Mouse (Mus musculus) c-Kit-positive CD71-negative TER-119-negative erythroid progenitor cells, embryonic 14.5 days (primary cell): Measurements from ENCODE around the gene Foxf1.

ENCODE experiments used
- DNase-seq: peaks from one replicate; pipeline ENCODE4 v3.0.0-alpha.2; 2013; ENCODE audit warnings: low read depth

Gene Foxf1

DNA sequence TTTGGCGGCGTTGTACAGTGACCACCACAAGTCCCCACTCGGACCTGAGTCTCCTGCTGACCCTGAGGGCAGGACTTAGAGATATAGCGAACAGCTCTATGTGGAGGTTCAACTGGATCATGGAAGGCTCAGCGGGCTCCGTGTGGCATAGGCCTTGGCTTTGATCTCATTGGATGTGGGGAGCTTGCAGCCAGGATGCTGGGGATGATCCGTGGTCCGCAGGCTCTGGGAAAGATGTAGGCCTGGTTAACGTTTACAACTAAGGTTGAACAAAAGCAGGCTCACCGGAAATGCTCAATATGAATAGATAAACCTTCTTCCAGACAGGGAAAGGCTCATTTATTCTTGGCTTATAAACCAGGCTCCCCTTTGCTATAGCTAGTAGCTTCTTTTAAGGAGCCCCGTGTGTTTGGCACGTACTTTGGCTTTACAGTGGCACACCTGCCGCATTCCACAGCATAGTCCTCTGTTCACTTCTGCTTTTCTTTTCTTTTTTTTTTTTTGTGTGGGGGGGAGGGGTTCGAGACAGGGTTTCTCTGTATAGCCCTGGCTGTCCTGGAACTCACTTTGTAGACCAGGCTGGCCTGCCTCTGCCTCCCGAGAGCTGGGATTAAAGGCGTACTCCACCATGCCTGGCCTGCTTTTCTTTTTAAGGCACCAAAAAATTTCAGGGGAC is 45.2 kb downstream of the Foxf1 start:
- DNase-seq, result no peak

DNA sequence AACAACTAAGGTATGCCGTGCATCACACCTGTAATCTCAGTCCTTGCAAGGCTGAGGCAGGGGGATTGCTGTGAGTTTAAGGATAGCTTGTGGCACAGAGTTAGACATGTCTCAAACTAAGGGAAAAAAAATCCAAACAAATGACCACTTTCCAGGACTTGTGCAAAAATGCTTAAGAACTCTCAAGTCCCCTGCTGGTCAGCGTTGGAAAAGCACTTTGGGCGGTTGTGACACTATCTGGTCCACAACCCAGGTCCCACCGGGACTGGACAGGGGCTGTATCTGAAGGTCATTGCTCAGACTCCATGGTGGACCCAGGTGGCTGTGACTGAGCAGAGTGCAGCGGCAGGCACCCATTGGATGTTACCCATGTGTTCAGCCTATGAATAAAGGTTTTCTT is 46.3 kb downstream of the Foxf1 start:
- DNase-seq, result no peak

DNA sequence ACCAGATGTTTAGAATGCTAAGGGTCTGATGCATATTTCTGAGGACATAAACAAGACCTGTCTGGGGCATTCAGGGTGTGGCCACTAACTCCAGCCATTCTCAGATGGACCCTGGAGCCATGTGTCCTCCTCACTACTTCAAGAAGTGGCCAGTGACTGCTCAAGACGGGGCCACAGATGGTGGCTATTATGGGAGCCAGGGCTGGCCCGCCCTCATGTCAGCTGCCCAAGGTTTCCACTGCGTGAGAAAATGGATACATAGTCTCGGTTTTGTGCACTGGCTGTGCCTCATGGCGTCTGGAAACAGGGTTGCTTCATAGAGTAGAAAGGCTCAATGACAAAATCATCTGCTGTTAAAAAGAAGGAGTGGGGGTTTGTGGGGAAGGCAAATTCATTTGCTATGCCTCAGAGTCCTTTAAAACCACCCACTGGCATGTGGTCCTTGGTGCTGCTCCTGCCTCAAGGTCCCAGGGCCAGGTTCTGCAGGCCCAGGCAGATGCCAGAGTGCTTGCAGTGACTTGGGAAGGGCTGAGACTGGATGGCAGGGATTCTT is 48.9 kb downstream of the Foxf1 start:
- DNase-seq, result no peak

DNA sequence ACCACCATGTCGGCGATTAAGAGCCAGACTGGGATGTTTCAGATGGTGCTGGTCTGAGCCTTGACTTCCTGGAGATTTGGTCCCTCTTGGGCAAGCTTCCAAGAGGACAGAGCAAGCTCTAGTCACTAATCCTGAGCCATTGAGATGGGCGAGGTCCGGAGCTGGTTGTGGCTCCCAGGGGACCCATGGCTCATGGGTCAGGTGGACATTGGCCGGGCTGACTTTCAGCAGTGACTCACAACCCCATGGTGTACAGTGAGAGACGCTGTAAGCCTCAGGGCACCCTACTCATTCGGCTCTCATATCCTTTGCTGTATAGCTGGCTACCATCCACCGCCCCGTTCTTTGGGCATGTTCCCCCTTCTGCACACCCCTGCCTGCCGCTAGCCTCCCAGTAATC is 49.9 kb downstream of the Foxf1 start:
- no peak for DNase-seq

DNA sequence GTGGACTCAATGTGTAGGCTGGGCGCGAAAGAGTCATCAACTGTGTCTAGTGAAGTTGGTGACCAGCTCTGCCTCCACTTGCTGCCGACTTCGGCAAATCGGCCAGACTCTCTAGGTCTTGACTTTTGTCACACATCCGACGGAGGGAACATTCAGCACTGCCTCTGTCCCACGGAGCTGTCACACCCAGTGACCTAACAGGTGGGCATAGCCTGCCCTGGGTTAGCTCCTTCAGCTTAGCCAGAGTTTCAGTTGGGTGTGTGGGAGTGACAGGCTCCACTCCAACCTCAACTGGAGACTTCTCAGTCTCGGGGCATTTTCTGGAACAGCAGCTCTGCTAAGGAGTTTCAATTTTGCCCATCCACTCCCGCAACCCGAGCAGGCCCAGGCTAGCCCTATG is 50.3 kb downstream of the Foxf1 start:
- DNase-seq, result no peak

DNA sequence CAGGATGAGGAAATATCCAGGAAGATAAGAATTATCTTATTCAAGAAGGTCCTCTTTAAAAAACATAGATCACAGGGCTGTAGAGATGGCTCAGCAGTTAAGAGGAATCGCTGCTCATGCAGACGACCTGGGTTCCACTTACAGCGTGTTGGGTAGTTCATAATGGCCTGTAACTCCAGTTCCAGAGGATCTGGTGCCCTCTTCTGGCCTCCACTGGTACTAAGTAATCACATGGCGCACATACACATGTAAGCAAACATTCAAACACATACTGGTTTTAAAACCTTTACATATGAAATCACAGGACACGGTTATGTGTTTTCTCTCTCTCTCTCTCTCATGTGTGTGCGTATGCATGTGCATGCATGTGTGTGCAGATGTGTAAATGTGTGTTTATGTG is 52.7 kb downstream of the Foxf1 start:
- no peak for DNase-seq
